In genomic region chr2:118179472-118179871, GRCm38 (mm10) we compare ENCODE assay signal across 8 mouse cellular contexts.
A peak's percentile ranks its signal among the peaks of the same experiment; 100 is the strongest.
DNase-seq lines count a peak whose midpoint lies in the region; ATAC-seq and TF ChIP-seq lines count a peak whose summit lies in the region.

No protein-coding gene starts in this region.

- H3K36me3 ChIP-seq in forebrain, embryonic 15.5 days, result no peaks in the 10 kb centered on the region
- no peaks in the 10 kb centered on the region for H3K36me3 ChIP-seq in kidney, postnatal 0 days (ENCODE audit: insufficient read depth, low read length)
- H3K36me3 ChIP-seq in midbrain, postnatal 0 days (ENCODE audit: insufficient read depth, low read length), result no peaks in the 10 kb centered on the region

- H3K4me3 ChIP-seq in brown adipose tissue, adult 24 weeks (ENCODE audit: insufficient read depth, low read depth, low read length), result peak overlapping the region; percentile 29; the same call in 1 of the 2 replicates
- 0 out of 2 replicates have a peak overlapping the region, but pooled peaks have one; percentile 15 for H3K4me3 ChIP-seq in forebrain, embryonic 15.5 days
- H3K4me3 ChIP-seq in kidney, postnatal 0 days (replicated peaks; ENCODE audit: low read depth, low read length), result 0 out of 2 replicates have a peak overlapping the region, but pooled peaks have one; percentile 9
- H3K4me3 ChIP-seq in midbrain, postnatal 0 days (ENCODE audit: low read depth, low read length), result no peak overlapping the region

- H3K9ac ChIP-seq in forebrain, embryonic 15.5 days (replicated peaks), result no peak overlapping the region
- H3K9ac ChIP-seq in kidney, postnatal 0 days (ENCODE audit: low read depth, low read length), result no peak overlapping the region
- no peak overlapping the region for H3K9ac ChIP-seq in midbrain, postnatal 0 days (replicated peaks; ENCODE audit: low read length, poor library complexity, severe bottlenecking)

- no peaks in the 10 kb centered on the region for H3K27me3 ChIP-seq in forebrain, embryonic 15.5 days
- H3K27me3 ChIP-seq in kidney, postnatal 0 days (ENCODE audit: insufficient read depth, low read length), result no peaks in the 10 kb centered on the region
- H3K27me3 ChIP-seq in midbrain, postnatal 0 days (ENCODE audit: insufficient read depth, low read length), result no peaks in the 10 kb centered on the region

- ATAC-seq in forebrain, embryonic 15.5 days (replicated peaks), result no peak
- peak; percentile 65 for ATAC-seq in kidney, postnatal 0 days (replicated peaks; ENCODE audit: low FRiP score, low read depth)
- no peak for ATAC-seq in midbrain, postnatal 0 days (ENCODE audit: low FRiP score)
- no peak for ATAC-seq in CD4-positive, CD25-positive, alpha-beta regulatory T cell, adult 4 months
- no peak for ATAC-seq in erythroid progenitor cell, adult 5-6 weeks (replicated peaks; ENCODE audit: low FRiP score, poor library complexity, severe bottlenecking)

- H3K4me2 ChIP-seq in forebrain, embryonic 15.5 days (replicated peaks), result peak overlapping the region; percentile 34; the same call in 1 of the 2 replicates
- H3K4me2 ChIP-seq in kidney, postnatal 0 days (ENCODE audit: low read length), result peak overlapping the region; percentile 53
- H3K4me2 ChIP-seq in midbrain, postnatal 0 days (ENCODE audit: low read depth, low read length, poor library complexity, severe bottlenecking), result peak overlapping the region; percentile 34

- TF ChIP-seq CTCF in kidney, postnatal 0 days (IDR thresholded peaks at IDR 0.05; ENCODE audit: low read depth), result no peak
- no peak for TF ChIP-seq CTCF in midbrain, postnatal 0 days (IDR thresholded peaks at IDR 0.05)

- DNase-seq in kidney, postnatal 0 days (ENCODE audit: low spot score), result peak; percentile 86
- no peak for DNase-seq in midbrain, postnatal 0 days (ENCODE audit: low spot score)
- no peak for DNase-seq in urinary bladder, adult 2 months (ENCODE audit: low spot score)
- no peak for DNase-seq in urinary bladder, adult 18-20 months (ENCODE audit: low spot score in 2 of 2)

- under 1% methylated on average over 8 of the region's 10 CpGs for WGBS in forebrain, embryonic 15.5 days
- WGBS in kidney, postnatal 0 days, result 5% methylated on average over 8 of the region's 10 CpGs
- 4% methylated on average over 7 of the region's 10 CpGs for WGBS in midbrain, postnatal 0 days

- H3K4me1 ChIP-seq in brown adipose tissue, adult 24 weeks (ENCODE audit: control insufficient read depth, insufficient read depth, insufficient read length, low read length), result no peaks in the 10 kb centered on the region
- 0 out of 2 replicates have a peak, but pooled peaks cover 3% of the 10 kb centered on the region for H3K4me1 ChIP-seq in forebrain, embryonic 15.5 days
- H3K4me1 ChIP-seq in kidney, postnatal 0 days (replicated peaks; ENCODE audit: insufficient read depth, low read length), result no peaks in the 10 kb centered on the region; the same call in 1 of the 2 replicates
- no peaks in the 10 kb centered on the region for H3K4me1 ChIP-seq in midbrain, postnatal 0 days (ENCODE audit: insufficient read depth, low read length)

- H3K27ac ChIP-seq in brown adipose tissue, adult 24 weeks (replicated peaks; ENCODE audit: low read depth, low read length), result no peak overlapping the region; the same call in 1 of the 2 replicates
- no peak overlapping the region for H3K27ac ChIP-seq in forebrain, embryonic 15.5 days (replicated peaks)
- peak overlapping the region; percentile 84 for H3K27ac ChIP-seq in kidney, postnatal 0 days
- H3K27ac ChIP-seq in midbrain, postnatal 0 days (ENCODE audit: low read depth, low read length), result no peak overlapping the region

- H3K9me3 ChIP-seq in forebrain, embryonic 15.5 days, result no peaks in the 10 kb centered on the region
- no peaks in the 10 kb centered on the region for H3K9me3 ChIP-seq in kidney, postnatal 0 days (replicated peaks; ENCODE audit: low read length)
- no peaks in the 10 kb centered on the region for H3K9me3 ChIP-seq in midbrain, postnatal 0 days (ENCODE audit: low read length)
